ENCODE assay signal across 30 mouse cellular contexts in the genomic region with DNA sequence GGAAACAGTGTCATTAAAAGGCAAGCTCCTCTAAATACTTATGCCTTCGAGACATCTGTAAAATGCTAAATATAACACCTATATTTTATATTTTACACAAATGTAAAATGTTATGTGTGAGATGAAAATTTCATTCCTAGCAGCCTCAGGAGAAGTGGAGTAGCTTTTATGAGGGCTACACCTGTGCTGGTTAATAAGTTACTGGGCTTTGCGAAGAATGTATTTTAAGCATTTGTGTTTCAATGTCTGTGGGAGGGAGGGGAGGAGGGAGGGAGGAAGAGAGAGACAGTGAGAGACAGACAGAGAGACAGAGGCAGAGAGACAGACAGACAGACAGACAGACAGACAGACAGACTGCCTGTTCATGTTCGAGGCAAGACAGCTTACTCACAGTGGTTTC.
A peak's percentile ranks its signal among the peaks of the same experiment; 100 is the strongest.
DNase-seq lines count a peak whose midpoint lies in the region; ATAC-seq and TF ChIP-seq lines count a peak whose summit lies in the region.
"Had no signal": no experiment of that assay in that cellular context is flagged by ENCODE, and none has a peak within 500 bp of the region (broad histone marks: within the 10 kb centered on the region; RNA-seq: fewer than 3 reads in every experiment).

No protein-coding gene starts in this region.

- no peak overlapping the region for H3K27ac ChIP-seq in limb, embryonic 12.5 days
- H3K27ac ChIP-seq in limb, embryonic 10.5 days: no peak overlapping the region
- peak overlapping the region; percentile 59 for H3K27ac ChIP-seq in ES-Bruce4 (ENCODE audit: insufficient read depth, low read length)
- H3K27ac ChIP-seq in intestine, embryonic 14.5 days (ENCODE audit: low read depth): peak overlapping the region; percentile 5; the same call in 1 of the 2 replicates
- H3K27ac ChIP-seq in limb, embryonic 13.5 days: no peak overlapping the region; the same call in 1 of the 2 replicates
- H3K27ac ChIP-seq: embryonic facial prominence, embryonic 12.5 days; heart, embryonic 10.5 days; heart, embryonic 15.5 days; kidney, postnatal 0 days; midbrain, embryonic 15.5 days; stomach, postnatal 0 days had no signal

- WGBS in limb, embryonic 12.5 days: 63% methylated on average over 3 of the region's 3 CpGs
- whole genome bisulfite sequencing in limb, embryonic 10.5 days: 87% methylated on average over 3 of the region's 3 CpGs
- WGBS in intestine, embryonic 14.5 days: 50% methylated on average over 3 of the region's 3 CpGs
- WGBS in limb, embryonic 13.5 days: 51% methylated on average over 3 of the region's 3 CpGs

- no peak for TF ChIP-seq CTCF in ES-Bruce4 (IDR thresholded peaks at IDR 0.05; ENCODE audit: low read depth, low read length)

- TF ChIP-seq EP300 in ES-Bruce4 (IDR thresholded peaks at IDR 0.05; ENCODE audit: insufficient read depth, low read depth, low read length): no peak

- H3K4me3 ChIP-seq in limb, embryonic 12.5 days (replicated peaks): no peak overlapping the region
- H3K4me3 ChIP-seq in limb, embryonic 10.5 days: no peak overlapping the region
- H3K4me3 ChIP-seq in ES-Bruce4 (ENCODE audit: low read depth, low read length): no peak overlapping the region
- H3K4me3 ChIP-seq in intestine, embryonic 14.5 days (ENCODE audit: low read depth, low read length): no peak overlapping the region
- H3K4me3 ChIP-seq in limb, embryonic 13.5 days: no peak overlapping the region
- H3K4me3 ChIP-seq: embryonic facial prominence, embryonic 12.5 days; heart, embryonic 10.5 days; heart, embryonic 15.5 days; midbrain, embryonic 15.5 days had no signal

- no peaks in the 10 kb centered on the region for H3K9me3 ChIP-seq in limb, embryonic 12.5 days
- no peaks in the 10 kb centered on the region for H3K9me3 ChIP-seq in limb, embryonic 10.5 days (replicated peaks)
- H3K9me3 ChIP-seq in ES-Bruce4 (replicated peaks; ENCODE audit: control insufficient read depth, insufficient read depth, low read length, poor library complexity, severe bottlenecking): no peaks in the 10 kb centered on the region
- H3K9me3 ChIP-seq in intestine, embryonic 14.5 days (ENCODE audit: control insufficient read depth, low read length): no peaks in the 10 kb centered on the region
- no peaks in the 10 kb centered on the region for H3K9me3 ChIP-seq in limb, embryonic 13.5 days
- H3K9me3 ChIP-seq: embryonic facial prominence, embryonic 12.5 days; heart, embryonic 10.5 days; heart, embryonic 15.5 days; midbrain, embryonic 15.5 days had no signal

- H3K36me3 ChIP-seq in limb, embryonic 12.5 days: 0 out of 2 replicates have a peak, but pooled peaks cover 3% of the 10 kb centered on the region
- no peaks in the 10 kb centered on the region for H3K36me3 ChIP-seq in limb, embryonic 10.5 days
- peaks cover 12% of the 10 kb centered on the region for H3K36me3 ChIP-seq in ES-Bruce4 (ENCODE audit: control insufficient read depth, insufficient read depth, low read length, poor library complexity, severe bottlenecking)
- no peaks in the 10 kb centered on the region for H3K36me3 ChIP-seq in intestine, embryonic 14.5 days (ENCODE audit: control insufficient read depth, insufficient read depth, low read length)
- H3K36me3 ChIP-seq in limb, embryonic 13.5 days: peaks cover 4% of the 10 kb centered on the region; the same call in 1 of the 2 replicates
- H3K36me3 ChIP-seq: embryonic facial prominence, embryonic 12.5 days; midbrain, embryonic 15.5 days had no signal

- peaks cover 16% of the 10 kb centered on the region for H3K4me1 ChIP-seq in limb, embryonic 12.5 days (replicated peaks)
- H3K4me1 ChIP-seq in limb, embryonic 10.5 days: no peaks in the 10 kb centered on the region
- H3K4me1 ChIP-seq in ES-Bruce4 (ENCODE audit: control insufficient read depth, insufficient read depth, low read length): peaks cover 4% of the 10 kb centered on the region
- H3K4me1 ChIP-seq in intestine, embryonic 14.5 days (replicated peaks; ENCODE audit: control insufficient read depth, insufficient read depth, low read length): peaks cover 13% of the 10 kb centered on the region
- peaks cover 35% of the 10 kb centered on the region for H3K4me1 ChIP-seq in limb, embryonic 13.5 days
- H3K4me1 ChIP-seq: embryonic facial prominence, embryonic 12.5 days; heart, embryonic 15.5 days had no signal

- H3K27me3 ChIP-seq in limb, embryonic 12.5 days: no peaks in the 10 kb centered on the region
- no peaks in the 10 kb centered on the region for H3K27me3 ChIP-seq in limb, embryonic 10.5 days (ENCODE audit: low read depth, poor library complexity, severe bottlenecking)
- no peaks in the 10 kb centered on the region for H3K27me3 ChIP-seq in ES-Bruce4 (ENCODE audit: control insufficient read depth, insufficient read depth, low read length, poor library complexity, severe bottlenecking)
- no peaks in the 10 kb centered on the region for H3K27me3 ChIP-seq in intestine, embryonic 14.5 days (replicated peaks; ENCODE audit: control insufficient read depth, insufficient read depth, low read length)
- H3K27me3 ChIP-seq in limb, embryonic 13.5 days: no peaks in the 10 kb centered on the region
- H3K27me3 ChIP-seq: embryonic facial prominence, embryonic 12.5 days; heart, embryonic 15.5 days; midbrain, embryonic 15.5 days; Patski had no signal

- ATAC-seq in limb, embryonic 12.5 days (ENCODE audit: insufficient number of reproducible peaks, insufficient read depth, low FRiP score, low TSS enrichment, low read depth): peak; percentile 38; the same call in 1 of the 2 replicates
- no peak for ATAC-seq in intestine, embryonic 14.5 days (replicated peaks; ENCODE audit: low FRiP score, low TSS enrichment, low read depth)
- ATAC-seq in limb, embryonic 13.5 days (ENCODE audit: low FRiP score, low read depth): peak; percentile 68
- ATAC-seq: forebrain, postnatal 0 days; hindbrain, embryonic 16.5 days; midbrain, embryonic 15.5 days; Patski had no signal

- no peak for DNase-seq in limb, embryonic 10.5 days (ENCODE audit: low spot score)
- no peak for DNase-seq in intestine, embryonic 14.5 days (ENCODE audit: low spot score)
- no peak for DNase-seq in cerebellum, postnatal 4 days (ENCODE audit: low spot score in 2 of 2)
- DNase-seq in right cerebral cortex, adult 18-20 months: no peak
- DNase-seq: adrenal gland, postnatal 10 days; B cell, adult 2 months; cerebellum, adult 11 months; cerebellum, adult 9-10 months; cerebellum, postnatal 36 days; embryo, embryonic 11 days; forebrain, postnatal 0 days; gastrocnemius, postnatal 10 days; kidney, adult 8-10 months; left cerebral cortex, postnatal 4 days; lung, adult 18-20 months; lung, postnatal 14 days; thymus, adult 2 months; thymus, postnatal 36 days had no signal

- H3K9ac ChIP-seq in limb, embryonic 12.5 days (replicated peaks): no peak overlapping the region
- H3K9ac ChIP-seq in ES-Bruce4 (ENCODE audit: low read depth, poor library complexity, severe bottlenecking): no peak overlapping the region
- H3K9ac ChIP-seq in intestine, embryonic 14.5 days (ENCODE audit: low read length): no peak overlapping the region
- no peak overlapping the region for H3K9ac ChIP-seq in limb, embryonic 13.5 days
- H3K9ac ChIP-seq: embryonic facial prominence, embryonic 12.5 days; forebrain, postnatal 0 days; heart, embryonic 15.5 days; midbrain, embryonic 15.5 days had no signal

- no peak for TF ChIP-seq POLR2A in ES-Bruce4 (IDR thresholded peaks at IDR 0.05; ENCODE audit: insufficient read depth, low read length)

- no peak overlapping the region for H3K4me2 ChIP-seq in limb, embryonic 12.5 days
- H3K4me2 ChIP-seq in intestine, embryonic 14.5 days (ENCODE audit: low read length): no peak overlapping the region
- no peak overlapping the region for H3K4me2 ChIP-seq in limb, embryonic 13.5 days (replicated peaks)
- H3K4me2 ChIP-seq: embryonic facial prominence, embryonic 12.5 days; heart, embryonic 15.5 days; liver, embryonic 11.5 days; midbrain, embryonic 15.5 days had no signal

Comparison
In these comparisons a context has a peak if more than half of its experiments do, and no peak if none do; other contexts are left out.
1. H3K27ac ChIP-seq: peak in ES-Bruce4 (single experiment) and intestine, embryonic 14.5 days (single experiment); none in limb, embryonic 12.5 days (single experiment), limb, embryonic 10.5 days (single experiment) and limb, embryonic 13.5 days (single experiment).